Mouse (Mus musculus) T-helper 2 cell (primary cell): ENCODE results near the gene Cdiptos.

ENCODE experiments used
- in situ Hi-C: fragments of 300-600 bp; cut with MboI, MseI; formaldehyde crosslinking; loops from one replicate; pipeline ENCODE4 v1.15.1; 2025; ENCODE audit warnings: high pct_unique_total_duplicates

The Cdiptos gene

DNA sequence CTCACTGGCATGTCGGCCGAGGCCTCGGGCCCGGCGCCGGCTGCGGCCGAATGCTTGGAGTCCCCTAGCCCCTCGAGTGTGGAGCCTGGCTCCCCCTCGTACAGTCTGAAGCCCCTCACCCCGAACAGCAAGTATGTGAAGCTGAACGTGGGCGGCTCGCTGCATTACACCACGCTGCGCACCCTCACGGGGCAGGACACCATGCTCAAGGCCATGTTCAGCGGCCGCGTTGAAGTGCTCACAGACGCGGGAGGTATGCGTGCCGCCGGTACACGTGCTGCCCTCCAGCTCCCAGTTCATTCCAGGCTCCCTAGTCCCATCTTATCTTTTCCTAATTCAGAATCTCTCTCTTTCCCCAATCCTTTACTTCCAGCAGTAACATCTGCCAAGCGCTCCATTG is 46.9 kb downstream of the Cdiptos start:
- in situ Hi-C loops, result no loop called here

DNA sequence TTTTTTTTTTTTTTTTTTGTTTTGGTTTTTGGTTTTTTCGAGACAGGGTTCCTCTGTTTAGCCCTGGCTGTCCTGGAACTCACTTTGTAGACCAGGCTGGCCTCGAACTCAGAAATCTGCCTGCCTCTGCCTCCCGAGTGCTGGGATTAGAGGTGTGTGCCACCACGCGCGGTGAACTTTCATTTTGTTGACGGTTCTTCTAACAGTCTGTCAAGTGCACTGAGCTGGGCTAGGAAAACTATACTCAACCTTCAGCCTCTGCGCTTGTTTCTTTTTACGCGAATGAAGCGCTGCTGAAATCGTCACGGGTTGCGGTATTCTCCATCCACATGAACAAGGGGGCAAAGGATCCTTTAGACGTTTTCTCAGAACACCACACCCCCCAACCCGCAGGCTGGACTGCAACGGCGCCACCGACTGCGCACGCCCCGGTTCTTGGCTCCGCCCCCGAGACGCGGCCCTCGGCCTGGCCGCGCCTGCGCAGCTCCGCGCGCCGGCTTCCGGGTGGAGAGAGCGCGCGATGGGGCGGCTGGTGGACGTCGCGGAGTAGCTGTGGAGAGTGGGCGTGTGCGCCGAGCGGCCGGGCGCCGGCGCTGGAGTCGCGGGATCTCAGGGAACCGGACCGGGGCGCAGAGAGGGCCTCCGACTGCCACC is 47.4 kb downstream of the Cdiptos start, which contains the start of gene Kctd13:
Gene Kctd13, plus strand, starts transcription at position 496 of the 654 bp plus-strand sequence.
- in situ Hi-C loops, result no loop called here

DNA sequence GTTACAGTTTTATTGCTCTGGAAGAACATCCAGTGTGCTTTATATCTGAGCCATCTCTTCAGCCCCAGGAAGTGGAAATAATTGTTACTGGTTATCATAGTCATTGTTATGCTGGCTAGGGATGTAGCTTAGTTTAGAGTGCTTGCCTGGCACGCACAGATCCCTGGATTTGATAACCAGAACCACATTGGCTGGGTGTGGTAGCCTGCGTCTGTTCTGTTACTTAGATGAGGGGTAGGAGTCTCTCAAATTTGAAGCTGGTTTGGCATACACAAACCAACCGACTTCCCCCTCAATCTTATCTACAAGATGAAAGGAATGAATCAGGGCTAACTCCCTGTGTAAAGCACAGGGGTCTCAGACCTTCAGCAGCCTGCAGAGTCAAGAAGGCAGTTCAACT is 49.6 kb downstream of the Cdiptos start:
- in situ Hi-C loops, result no loop called here

DNA sequence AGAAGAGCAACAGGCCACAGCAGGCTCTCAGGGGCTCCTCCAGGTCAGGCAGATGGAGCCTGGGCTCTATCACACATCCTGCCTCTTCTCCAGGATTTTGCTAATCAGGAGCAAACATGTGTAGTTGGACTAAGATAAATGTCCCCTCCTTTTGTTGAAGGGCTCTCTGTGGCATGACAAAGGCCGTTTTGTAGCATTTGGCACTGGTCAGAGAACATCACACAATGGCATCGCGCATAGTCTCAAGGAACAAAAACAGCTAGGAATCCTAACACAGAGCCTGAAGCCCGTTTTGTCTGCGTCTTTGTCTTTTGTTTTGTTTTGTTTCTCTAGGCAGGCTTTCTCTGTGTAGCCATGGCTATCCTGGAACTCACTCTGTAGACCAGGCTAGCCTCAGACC is 51.9 kb downstream of the Cdiptos start:
- in situ Hi-C loops, result no loop called here

DNA sequence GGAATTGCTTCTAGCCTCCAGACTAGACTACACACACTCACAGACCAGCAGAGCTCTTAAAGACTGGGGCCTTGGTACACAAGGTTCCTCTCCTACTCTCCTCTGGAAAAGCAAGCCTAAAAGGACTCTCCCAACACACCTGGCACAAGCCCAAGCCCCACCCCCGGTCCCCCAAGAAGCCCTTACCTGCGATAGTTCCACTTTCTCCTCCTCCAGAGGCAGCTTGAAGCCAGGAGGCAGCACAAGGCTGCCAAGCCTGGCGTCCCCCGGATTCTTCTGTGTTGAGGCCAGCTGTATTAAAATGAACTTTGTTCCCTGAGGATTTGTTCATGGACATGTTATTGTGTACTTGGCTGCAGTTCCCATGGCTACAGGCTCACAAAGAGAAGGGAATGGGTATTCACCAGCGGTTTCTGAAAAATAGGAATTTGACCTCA is 53.3 kb downstream of the Cdiptos start, which contains the start of gene Tmem219:
Gene Tmem219, minus strand, starts transcription at position 294 of the 437 bp plus-strand sequence.
- in situ Hi-C loops, result no loop called here
